Mouse (Mus musculus): ENCODE measurements around the gene Ryr2. TPM values are rescaled to one million over a fixed set of nuclear protein-coding genes. Genes with fewer than 3 reads are reported as not detected.

Gene Ryr2
- polyA plus RNA-seq, 1 experiment from 2014 or later, result 0.12 TPM

DNA sequence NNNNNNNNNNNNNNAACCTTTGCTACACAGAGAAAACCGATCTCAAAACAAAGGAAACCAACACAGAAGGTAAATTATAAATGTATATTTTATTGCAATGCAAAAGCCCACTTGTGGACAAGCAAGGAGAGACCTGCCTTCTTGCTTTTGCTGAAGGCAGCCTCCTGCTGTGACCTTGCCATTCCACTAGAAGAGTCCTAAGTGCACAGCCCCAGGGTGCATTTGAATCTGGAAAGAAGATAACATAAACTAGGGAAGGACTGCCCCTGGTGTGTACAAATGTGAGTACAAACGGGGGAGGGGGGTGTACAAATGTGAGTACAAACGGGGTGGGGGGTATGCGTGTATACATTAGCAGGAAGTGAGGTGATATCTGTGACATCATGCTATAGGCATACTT, 43.2 kb downstream of the Ryr2 start:
- H3K4me3 ChIP-seq (replicated peaks), result no peak overlapping the region
- H3K4me2 ChIP-seq, result no peak overlapping the region
- H3K27me3 ChIP-seq, result no peaks in the 10 kb centered on the region
- H3K9me3 ChIP-seq (replicated peaks), result no peaks in the 10 kb centered on the region
- H3K4me1 ChIP-seq (replicated peaks), result no peaks in the 10 kb centered on the region
- no peak overlapping the region for H3K27ac ChIP-seq
- DNase-seq (no peak), ATAC-seq (ENCODE audit: low read depth) (no peak)
- WGBS (ENCODE audit: insufficient replicate concordance), result 55% methylated on average over 4 of the region's 4 CpGs
- no peaks in the 10 kb centered on the region for H3K36me3 ChIP-seq
- H3K9ac ChIP-seq, result no peak overlapping the region

DNA sequence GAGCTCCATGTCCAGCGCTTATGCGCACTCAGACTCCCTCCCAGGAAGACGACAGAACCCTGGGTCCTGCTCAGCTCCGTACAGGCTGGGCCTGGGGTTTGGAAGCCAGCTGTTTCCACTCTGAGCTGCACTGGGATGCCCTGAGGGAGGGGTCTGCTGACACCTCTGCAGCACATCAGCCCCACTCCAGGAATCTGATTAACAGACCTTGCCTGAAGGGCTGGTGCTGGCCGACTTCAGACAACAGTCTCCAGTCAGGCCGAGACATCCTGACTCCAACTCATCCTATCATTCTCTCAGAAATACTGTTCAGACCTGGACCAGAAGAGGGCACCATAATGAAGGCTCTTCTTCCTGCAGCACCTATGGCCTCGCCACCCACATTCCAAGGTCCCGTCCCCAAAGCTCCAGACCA, 49.4 kb downstream of the Ryr2 start:
- no peaks in the 10 kb centered on the region for H3K27me3 ChIP-seq
- no peaks in the 10 kb centered on the region for H3K4me1 ChIP-seq (replicated peaks)
- H3K9me3 ChIP-seq (replicated peaks), result no peaks in the 10 kb centered on the region
- H3K4me2 ChIP-seq, result no peak overlapping the region
- no peak for ATAC-seq (ENCODE audit: low read depth)
- H3K9ac ChIP-seq, result no peak overlapping the region
- WGBS (ENCODE audit: insufficient replicate concordance), result 72% methylated on average over 8 of the region's 8 CpGs
- H3K4me3 ChIP-seq (replicated peaks), result no peak overlapping the region
- no peak for DNase-seq
- no peaks in the 10 kb centered on the region for H3K36me3 ChIP-seq
- H3K27ac ChIP-seq, result no peak overlapping the region

DNA sequence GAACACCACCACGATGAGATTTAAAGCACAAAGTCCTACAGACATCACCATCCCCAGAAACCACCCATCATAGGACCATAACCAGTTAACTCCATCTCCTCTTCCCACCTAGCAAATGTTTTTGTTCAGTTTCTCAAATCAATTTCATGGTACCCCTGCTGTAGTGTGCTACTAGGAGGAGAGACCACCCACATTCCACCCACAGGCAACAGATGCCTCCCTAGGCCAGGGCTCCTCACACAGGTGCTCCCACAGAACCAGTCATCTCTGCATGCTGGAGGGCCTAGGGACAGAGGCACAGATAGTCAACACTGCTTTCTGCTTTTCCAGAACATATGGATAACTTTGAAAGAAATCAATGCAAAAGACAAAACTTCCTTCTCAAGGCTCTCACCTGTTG, 50.8 kb downstream of the Ryr2 start:
- H3K27me3 ChIP-seq, result no peaks in the 10 kb centered on the region
- ATAC-seq (ENCODE audit: low read depth), result no peak
- no peak overlapping the region for H3K4me2 ChIP-seq
- DNase-seq, result no peak
- no peak overlapping the region for H3K9ac ChIP-seq
- WGBS (ENCODE audit: insufficient replicate concordance), result 70% methylated on average over 1 of the region's 1 CpGs
- no peaks in the 10 kb centered on the region for H3K4me1 ChIP-seq (replicated peaks)
- H3K4me3 ChIP-seq (replicated peaks), result no peak overlapping the region
- H3K27ac ChIP-seq, result no peak overlapping the region
- no peaks in the 10 kb centered on the region for H3K36me3 ChIP-seq
- H3K9me3 ChIP-seq (replicated peaks), result no peaks in the 10 kb centered on the region

DNA sequence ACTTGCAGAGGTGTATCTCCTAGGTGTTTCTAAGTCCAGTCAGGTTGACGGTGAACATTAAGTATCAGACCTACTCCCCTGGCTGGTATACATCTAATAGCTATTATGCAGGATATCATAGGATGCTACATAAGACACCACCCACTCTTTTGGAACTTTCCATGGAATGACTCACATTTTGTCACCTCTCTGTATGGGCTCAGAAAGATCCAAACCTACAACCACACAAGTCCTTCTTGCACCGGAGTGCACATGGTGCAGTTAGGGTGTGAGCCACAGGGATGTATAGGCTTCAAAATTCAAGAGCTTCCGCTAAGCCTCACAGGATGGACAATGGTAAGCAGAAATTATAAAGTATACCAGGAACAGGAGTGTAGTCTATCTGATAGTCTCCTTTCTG, 52.8 kb downstream of the Ryr2 start:
- no peak for ATAC-seq (ENCODE audit: low read depth)
- H3K27ac ChIP-seq, result no peak overlapping the region
- H3K9me3 ChIP-seq (replicated peaks), result no peaks in the 10 kb centered on the region
- H3K9ac ChIP-seq, result no peak overlapping the region
- no peak overlapping the region for H3K4me3 ChIP-seq (replicated peaks)
- no peak overlapping the region for H3K4me2 ChIP-seq
- no peaks in the 10 kb centered on the region for H3K4me1 ChIP-seq (replicated peaks)
- no peaks in the 10 kb centered on the region for H3K36me3 ChIP-seq
- WGBS (ENCODE audit: insufficient replicate concordance), result 76% methylated on average over 3 of the region's 3 CpGs
- no peaks in the 10 kb centered on the region for H3K27me3 ChIP-seq
- DNase-seq, result no peak

DNA sequence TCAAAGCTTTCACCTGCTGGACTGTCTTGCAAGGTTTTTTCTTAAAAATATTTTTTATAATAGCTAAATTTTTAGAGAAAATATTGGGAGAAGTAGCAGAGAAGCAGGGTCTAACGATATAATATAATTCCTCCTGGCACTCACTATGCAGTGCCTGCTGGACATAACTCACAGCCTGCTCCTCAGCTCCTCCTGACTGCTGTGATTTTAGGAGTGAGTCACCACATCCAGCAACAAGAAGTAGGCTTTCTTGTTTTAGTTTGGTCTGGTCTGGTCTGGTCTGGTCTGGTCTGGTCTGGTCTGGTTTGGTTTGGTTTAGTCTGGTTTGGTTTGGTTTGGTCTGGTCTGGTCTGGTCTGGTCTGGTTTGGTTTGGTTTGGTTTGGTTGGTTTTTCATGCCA, 55.9 kb downstream of the Ryr2 start:
- whole genome bisulfite sequencing (ENCODE audit: insufficient replicate concordance), result 59% methylated on average over 1 of the region's 1 CpGs

DNA sequence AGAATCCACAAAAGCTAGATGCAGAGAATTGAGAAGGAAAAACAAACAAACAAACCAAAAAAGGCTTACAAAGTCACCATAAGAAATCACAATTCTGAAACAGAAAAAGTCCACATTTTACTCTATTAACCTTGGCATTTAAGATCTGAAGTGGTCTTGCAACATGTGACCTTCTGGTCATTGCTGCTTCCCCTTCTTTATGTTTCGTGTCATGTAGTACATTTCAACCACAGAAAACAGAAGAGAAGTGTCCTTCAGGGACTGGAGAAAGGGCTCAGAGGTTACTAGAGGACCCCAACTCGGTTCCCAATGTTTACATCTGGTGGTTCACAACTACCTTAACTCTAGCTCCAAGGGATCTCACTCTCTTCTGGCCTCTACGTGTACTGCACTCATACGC, 59.7 kb downstream of the Ryr2 start:
- Histone ChIP-seq H3K4me2 (no peak overlapping the region), H3K27me3 (no peaks in the 10 kb centered on the region), H3K4me1 (replicated peaks) (no peaks in the 10 kb centered on the region), H3K27ac (no peak overlapping the region), H3K9me3 (replicated peaks) (no peaks in the 10 kb centered on the region), H3K4me3 (replicated peaks) (no peak overlapping the region), H3K36me3 (no peaks in the 10 kb centered on the region), H3K9ac (no peak overlapping the region)
- DNase-seq, result no peak
- 49% methylated on average over 4 of the region's 4 CpGs for WGBS (ENCODE audit: insufficient replicate concordance)
- ATAC-seq (ENCODE audit: low read depth), result no peak

More for the DNA sequence above, 55.9 kb downstream of the Ryr2 start:
- no peak overlapping the region for H3K27ac ChIP-seq
- no peak overlapping the region for H3K4me3 ChIP-seq (replicated peaks)
- no peak overlapping the region for H3K4me2 ChIP-seq
- no peak overlapping the region for H3K9ac ChIP-seq
- ATAC-seq (ENCODE audit: low read depth) (no peak), DNase-seq (no peak)
- no peaks in the 10 kb centered on the region for H3K9me3 ChIP-seq (replicated peaks)
- no peaks in the 10 kb centered on the region for H3K4me1 ChIP-seq (replicated peaks)
- no peaks in the 10 kb centered on the region for H3K27me3 ChIP-seq
- no peaks in the 10 kb centered on the region for H3K36me3 ChIP-seq

DNA sequence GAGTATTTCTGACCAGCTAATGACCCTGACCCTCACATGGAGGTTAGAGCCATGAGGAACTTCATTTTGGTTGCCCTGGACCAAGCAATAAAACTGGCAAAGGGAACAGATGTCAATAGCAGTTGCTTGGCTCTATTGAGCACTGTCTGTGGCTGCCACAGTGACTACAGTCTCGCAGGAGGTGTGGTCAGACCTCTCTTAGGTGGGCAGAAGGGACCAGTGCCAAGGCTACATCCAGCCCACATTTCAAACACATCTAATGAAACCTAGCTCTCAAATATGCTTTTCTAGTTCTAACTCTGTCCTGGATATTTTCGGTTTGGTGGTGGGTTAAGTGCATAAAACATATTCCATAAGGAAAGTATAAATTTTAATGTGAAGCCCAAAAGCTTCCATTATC, 62.0 kb downstream of the Ryr2 start:
- no peak for DNase-seq
- H3K4me2 ChIP-seq, result no peak overlapping the region
- 70% methylated on average over 2 of the region's 2 CpGs for WGBS (ENCODE audit: insufficient replicate concordance)

DNA sequence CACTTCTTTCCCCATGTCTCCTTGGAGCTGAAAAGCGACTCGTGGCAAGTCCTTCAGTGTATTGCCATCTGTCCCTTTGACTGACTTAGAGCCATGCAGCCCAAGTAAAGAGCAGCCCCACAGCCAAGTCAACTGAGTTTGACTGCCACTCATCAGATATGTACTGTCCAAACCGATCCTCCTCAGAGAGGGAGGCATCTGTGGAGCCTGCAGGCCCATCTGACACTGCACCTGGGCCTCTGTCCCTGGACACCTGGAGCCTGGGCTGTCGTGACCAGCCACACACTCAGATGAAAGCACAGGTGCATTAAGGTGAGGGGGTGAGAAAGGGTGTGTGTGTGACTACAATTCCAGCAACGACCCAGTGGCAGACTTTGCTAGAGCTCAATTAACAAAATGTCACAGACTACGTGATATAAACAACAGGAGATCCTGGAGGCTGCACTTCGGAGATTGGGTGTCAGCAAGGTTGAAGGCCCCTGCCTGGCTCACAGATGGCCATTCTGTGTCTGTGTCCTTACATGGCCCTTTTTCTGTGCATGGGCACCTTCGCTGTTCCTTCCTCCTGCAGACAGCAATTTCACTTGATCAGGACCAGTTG, 63.8 kb downstream of the Ryr2 start:
- ATAC-seq (ENCODE audit: low read depth) (no peak), DNase-seq (no peak)
- Histone ChIP-seq H3K9me3 (replicated peaks) (no peaks in the 10 kb centered on the region), H3K27ac (no peak overlapping the region), H3K36me3 (no peaks in the 10 kb centered on the region), H3K4me2 (no peak overlapping the region), H3K9ac (no peak overlapping the region), H3K27me3 (no peaks in the 10 kb centered on the region), H3K4me3 (replicated peaks) (no peak overlapping the region), H3K4me1 (replicated peaks) (no peaks in the 10 kb centered on the region)
- 63% methylated on average over 8 of the region's 8 CpGs for WGBS (ENCODE audit: insufficient replicate concordance)

More for the DNA sequence above, 62.0 kb downstream of the Ryr2 start:
- ATAC-seq (ENCODE audit: low read depth), result no peak
- Histone ChIP-seq H3K4me1 (replicated peaks) (no peaks in the 10 kb centered on the region), H3K27ac (no peak overlapping the region), H3K27me3 (no peaks in the 10 kb centered on the region), H3K36me3 (no peaks in the 10 kb centered on the region), H3K9ac (no peak overlapping the region), H3K9me3 (replicated peaks) (no peaks in the 10 kb centered on the region), H3K4me3 (replicated peaks) (no peak overlapping the region)

DNA sequence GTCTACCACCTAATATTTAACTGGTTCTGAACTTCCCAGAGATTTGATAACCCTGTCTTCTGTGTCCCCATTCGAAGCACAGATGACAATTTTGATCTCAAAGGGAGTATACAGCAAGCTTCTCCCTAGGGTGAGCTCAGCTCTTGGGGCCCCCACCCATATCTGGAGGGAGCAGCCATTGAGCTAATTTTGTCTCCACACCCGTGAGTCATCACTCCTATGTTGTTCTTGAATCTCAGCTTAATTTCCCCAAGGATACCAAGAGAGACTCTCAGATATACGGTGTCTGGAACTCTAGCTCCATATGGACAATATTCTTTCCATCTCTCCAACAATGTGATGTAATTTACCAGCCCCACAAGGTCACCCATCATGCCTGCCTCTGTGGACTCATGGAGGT, 66.8 kb downstream of the Ryr2 start:
- H3K27ac ChIP-seq, result no peak overlapping the region
- 57% methylated on average over 3 of the region's 3 CpGs for WGBS (ENCODE audit: insufficient replicate concordance)
- H3K36me3 ChIP-seq, result no peaks in the 10 kb centered on the region
- H3K4me2 ChIP-seq, result no peak overlapping the region
- H3K27me3 ChIP-seq, result no peaks in the 10 kb centered on the region
- no peaks in the 10 kb centered on the region for H3K9me3 ChIP-seq (replicated peaks)
- ATAC-seq (ENCODE audit: low read depth), result no peak
- no peak for DNase-seq
- H3K9ac ChIP-seq, result no peak overlapping the region
- H3K4me3 ChIP-seq (replicated peaks), result no peak overlapping the region
- no peaks in the 10 kb centered on the region for H3K4me1 ChIP-seq (replicated peaks)

DNA sequence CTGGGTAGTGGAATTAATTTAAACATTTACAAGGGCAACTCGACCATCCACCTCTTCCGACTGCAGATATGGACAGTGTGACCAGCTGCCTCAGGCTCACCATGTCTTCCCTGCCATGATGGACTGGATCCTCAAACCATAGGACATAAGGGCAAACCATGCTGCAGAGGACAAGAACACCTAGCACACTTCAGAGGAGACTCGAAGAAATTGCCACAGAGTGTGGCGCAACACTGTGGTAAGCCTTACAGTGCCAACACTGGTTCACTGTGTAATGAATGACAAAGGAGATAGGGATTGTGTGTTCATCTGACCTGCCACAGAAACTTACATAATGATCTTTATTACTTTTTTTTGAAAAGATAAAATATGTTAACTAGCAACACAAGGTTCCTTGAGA, 68.1 kb downstream of the Ryr2 start:
- no peak overlapping the region for H3K27ac ChIP-seq
- no peak overlapping the region for H3K4me3 ChIP-seq (replicated peaks)
- H3K9ac ChIP-seq, result no peak overlapping the region
- no peak for DNase-seq
- H3K4me2 ChIP-seq, result no peak overlapping the region
- ATAC-seq (ENCODE audit: low read depth), result no peak
- no peaks in the 10 kb centered on the region for H3K4me1 ChIP-seq (replicated peaks)
- no peaks in the 10 kb centered on the region for H3K27me3 ChIP-seq
- 54% methylated on average over 4 of the region's 4 CpGs for WGBS (ENCODE audit: insufficient replicate concordance)
- no peaks in the 10 kb centered on the region for H3K9me3 ChIP-seq (replicated peaks)
- H3K36me3 ChIP-seq, result no peaks in the 10 kb centered on the region

DNA sequence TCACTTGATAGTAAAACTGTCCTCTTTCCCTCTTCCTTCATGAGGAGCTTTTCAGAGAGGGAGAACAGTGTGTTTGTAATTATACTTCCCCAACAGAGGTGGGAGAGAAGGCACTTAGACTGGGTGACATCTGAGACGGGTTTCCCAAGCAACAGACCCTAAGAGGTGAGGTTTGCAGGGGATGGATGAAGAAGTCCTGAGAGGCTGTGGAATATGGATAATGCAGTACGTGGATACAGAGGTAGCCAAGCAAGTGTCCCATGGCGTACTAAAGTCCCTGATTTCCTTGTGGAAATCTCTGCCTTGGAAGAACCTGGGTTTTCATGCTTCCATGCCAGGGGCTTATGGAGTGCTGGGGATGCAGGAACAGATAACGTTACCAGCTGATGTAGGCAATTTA, 69.5 kb downstream of the Ryr2 start:
- Histone ChIP-seq H3K27me3 (no peaks in the 10 kb centered on the region), H3K27ac (no peak overlapping the region), H3K9me3 (replicated peaks) (no peaks in the 10 kb centered on the region)

DNA sequence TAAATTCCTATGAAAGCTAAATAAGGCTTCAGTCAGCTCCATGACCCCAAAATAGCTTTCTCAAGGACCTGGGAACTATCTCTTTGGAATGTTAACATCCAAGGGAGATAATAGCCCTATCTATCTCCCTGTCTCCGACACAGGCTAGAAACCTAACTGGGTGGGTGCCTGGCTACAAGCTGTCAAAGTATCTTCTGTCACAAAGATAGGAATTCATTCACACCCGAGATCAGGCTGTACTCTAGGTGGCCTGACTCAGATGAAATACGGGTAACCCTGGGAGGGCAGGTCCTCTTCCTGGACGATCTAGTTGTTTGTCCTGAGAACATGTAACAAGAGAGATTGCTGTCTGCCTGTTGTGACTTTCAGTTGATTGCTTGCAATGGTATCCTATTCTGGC, 69.9 kb downstream of the Ryr2 start:
- H3K27me3 ChIP-seq, result no peaks in the 10 kb centered on the region
- H3K9me3 ChIP-seq (replicated peaks), result no peaks in the 10 kb centered on the region
- WGBS (ENCODE audit: insufficient replicate concordance), result 24% methylated on average over 4 of the region's 4 CpGs
- no peak overlapping the region for H3K4me2 ChIP-seq
- no peak overlapping the region for H3K9ac ChIP-seq
- DNase-seq, result no peak
- H3K4me3 ChIP-seq (replicated peaks), result no peak overlapping the region
- no peak overlapping the region for H3K27ac ChIP-seq
- no peak for ATAC-seq (ENCODE audit: low read depth)
- H3K36me3 ChIP-seq, result no peaks in the 10 kb centered on the region
- no peaks in the 10 kb centered on the region for H3K4me1 ChIP-seq (replicated peaks)

More for the DNA sequence above, 69.5 kb downstream of the Ryr2 start:
- Histone ChIP-seq H3K36me3 (no peaks in the 10 kb centered on the region), H3K4me2 (no peak overlapping the region), H3K4me1 (replicated peaks) (no peaks in the 10 kb centered on the region), H3K4me3 (replicated peaks) (no peak overlapping the region), H3K9ac (no peak overlapping the region)
- DNase-seq, result no peak
- ATAC-seq (ENCODE audit: low read depth), result no peak
- 56% methylated on average over 4 of the region's 4 CpGs for WGBS (ENCODE audit: insufficient replicate concordance)

All from liver, embryonic 13.5 days (tissue).